ENCODE assay signal across 8 mouse cellular contexts in the genomic region with DNA sequence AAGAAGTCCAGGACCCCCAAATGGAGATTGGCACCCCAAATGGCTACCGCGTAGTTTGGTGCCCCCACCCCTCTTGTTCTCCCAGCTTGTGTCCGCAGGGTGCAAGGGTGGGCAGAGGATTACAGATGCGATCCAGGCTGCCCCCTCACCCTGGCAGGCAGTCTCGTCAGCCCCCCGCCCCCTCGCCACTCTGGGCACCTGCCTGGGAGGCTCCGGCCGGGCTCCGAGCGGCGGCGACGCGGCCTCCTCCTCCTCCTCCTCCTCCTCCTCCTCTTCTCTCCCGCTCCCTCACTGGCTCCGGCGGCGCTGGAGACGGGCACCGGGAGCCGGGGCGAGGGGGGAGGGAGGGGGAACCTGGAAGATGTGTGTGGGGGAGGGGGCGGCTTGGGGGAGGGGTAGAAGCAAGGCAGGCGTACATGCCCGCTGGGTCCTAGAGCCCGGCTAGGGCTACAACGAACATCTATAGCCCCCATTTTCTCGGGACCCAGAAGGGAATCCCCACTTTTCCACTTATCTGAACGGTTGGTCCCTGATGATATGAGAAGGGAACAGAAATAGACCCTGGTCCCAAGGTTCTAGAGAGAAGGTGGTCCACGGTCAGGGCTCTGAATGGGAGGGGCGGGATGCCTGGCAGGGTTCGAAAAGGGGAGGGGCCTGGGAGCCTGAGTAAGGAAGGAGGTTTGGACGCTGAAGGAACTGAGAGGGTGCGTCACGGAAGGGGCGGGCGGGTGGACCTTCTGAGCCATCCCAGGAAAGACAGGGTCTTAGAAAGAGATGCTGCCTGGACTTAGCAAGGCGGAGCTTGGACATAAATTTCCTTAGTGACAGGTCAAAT. TPM values are rescaled to one million over a fixed set of nuclear protein-coding genes. Genes with fewer than 3 reads are reported as not detected.
A peak's percentile ranks its signal among the peaks of the same experiment; 100 is the strongest.
DNase-seq lines count a peak whose midpoint lies in the region; ATAC-seq lines count a peak whose summit lies in the region.

No protein-coding gene starts in this region.

- H3K36me3 ChIP-seq in hindbrain, embryonic 13.5 days = peaks cover 29% of the 10 kb centered on the region

- peak overlapping the region; percentile 80 for H3K9ac ChIP-seq in hindbrain, embryonic 13.5 days

- under 1% methylated on average over 31 of the region's 39 CpGs for WGBS in hindbrain, embryonic 13.5 days

- H3K4me2 ChIP-seq in hindbrain, embryonic 13.5 days = peak overlapping the region; percentile 73

- peaks cover 47% of the 10 kb centered on the region for H3K4me1 ChIP-seq in hindbrain, embryonic 13.5 days (replicated peaks)

- no peaks in the 10 kb centered on the region for H3K9me3 ChIP-seq in hindbrain, embryonic 13.5 days

- peaks cover 57% of the 10 kb centered on the region for H3K27me3 ChIP-seq in hindbrain, embryonic 13.5 days

- peak; percentile 66 to 75 for DNase-seq in adrenal gland, adult 18-20 months (ENCODE audit: low spot score in 2 of 2)
- peak; percentile 86 to 92 for DNase-seq in cerebellum, postnatal 25 days
- DNase-seq in frontal cortex, postnatal 36 days (ENCODE audit: low spot score in 2 of 2) = peak; percentile 85 to 88
- DNase-seq in layer of hippocampus, postnatal 25 days (ENCODE audit: extremely low spot score in 1 of 2, low spot score in 1 of 2) = peak; percentile 67
- DNase-seq in lung, postnatal 10 days = peak; percentile 85
- peak; percentile 83 for DNase-seq in retina, embryonic 14.5 days (ENCODE audit: low spot score)
- no peak for DNase-seq in T-cell, adult 2 months (ENCODE audit: low spot score)

- H3K4me3 ChIP-seq in hindbrain, embryonic 13.5 days = peak overlapping the region; percentile 71

- peak overlapping the region; percentile 89 for H3K27ac ChIP-seq in hindbrain, embryonic 13.5 days

- peak; percentile 80 for ATAC-seq in hindbrain, embryonic 13.5 days (ENCODE audit: low FRiP score)

RNA-seq across cellular contexts. Expression of a gene that starts 0.6 kb away (rescaled TPM):
- total RNA-seq in adrenal gland, adult 18-20 months (2021) = under 1 TPM; 0.64 to 0.83 TPM
- 0.49 and 0.65 TPM in 2 replicates for polyA plus RNA-seq in hindbrain, embryonic 13.5 days (2015; fragmentation: Nextera tagmentation; extraction: Ambion mirVana)
- 1 to 10 TPM in 1 of 2 experiments, under 1 TPM in 1; 0.86 to 1.2 TPM for total RNA-seq in layer of hippocampus, postnatal 25 days (2021)

RNA-seq across cellular contexts. Expression of a gene that starts 0.8 kb away (rescaled TPM):
- 1 to 10 TPM; 5.3 to 7.0 TPM for total RNA-seq in adrenal gland, adult 18-20 months (2021)
- polyA plus RNA-seq in hindbrain, embryonic 13.5 days (2015; fragmentation: Nextera tagmentation; extraction: Ambion mirVana) = 7.1 and 8.2 TPM in 2 replicates
- 10 to 100 TPM; 38.8 to 55.5 TPM for total RNA-seq in layer of hippocampus, postnatal 25 days (2021)

RNA-seq across cellular contexts. Expression of a gene that starts 11.1 kb away (rescaled TPM):
- total RNA-seq in adrenal gland, adult 18-20 months (2021) = 100 to 1,000 TPM; 180 to 223 TPM
- polyA plus RNA-seq in hindbrain, embryonic 13.5 days (2015; fragmentation: Nextera tagmentation; extraction: Ambion mirVana) = 303 and 305 TPM in 2 replicates
- 100 to 1,000 TPM; 136 to 143 TPM for total RNA-seq in layer of hippocampus, postnatal 25 days (2021)

RNA-seq across cellular contexts. Expression of a gene that starts 13.4 kb away (rescaled TPM):
- total RNA-seq in adrenal gland, adult 18-20 months (2021) = 1 to 10 TPM; 9.1 to 9.8 TPM
- polyA plus RNA-seq in hindbrain, embryonic 13.5 days (2015; fragmentation: Nextera tagmentation; extraction: Ambion mirVana) = 24.7 and 24.8 TPM in 2 replicates
- total RNA-seq in layer of hippocampus, postnatal 25 days (2021) = 10 to 100 TPM; 28.9 to 30.8 TPM

RNA-seq across cellular contexts. Expression of a gene that starts 34.8 kb away (rescaled TPM):
- total RNA-seq in adrenal gland, adult 18-20 months (2021) = 1 to 10 TPM; 1.4 to 1.9 TPM
- polyA plus RNA-seq in hindbrain, embryonic 13.5 days (2015; fragmentation: Nextera tagmentation; extraction: Ambion mirVana) = 0.48 and 0.68 TPM in 2 replicates
- under 1 TPM; 0.66 to 0.80 TPM for total RNA-seq in layer of hippocampus, postnatal 25 days (2021)

Comparison
In these comparisons a context has a peak if more than half of its experiments do, and no peak if none do; other contexts are left out.
1. RNA of a gene that starts 0.8 kb away (total RNA-seq): 38.8 to 55.5 TPM in layer of hippocampus, postnatal 25 days; 5.3 to 7.0 TPM in adrenal gland, adult 18-20 months; every median in the first group is over 4 times any median in the second.